Mouse (Mus musculus): ENCODE data around the gene Hmgb1.

Hmgb1 gene

GRCm38 (mm10) chr5:149104096-149104725 is 80.1 kb downstream of the Hmgb1 start:
- DNase-seq (ENCODE audit: low read depth, low spot score), result no peak

GRCm38 (mm10) chr5:149101869-149102268 is 82.4 kb downstream of the Hmgb1 start:
- DNase-seq (ENCODE audit: low read depth, low spot score), result peak; percentile 71

- no peak for DNase-seq (ENCODE audit: low read depth, low spot score)
These were observed 84.2 kb downstream of the Hmgb1 start for GRCm38 (mm10) chr5:149100091-149100490.

- no peak for DNase-seq (ENCODE audit: low read depth, low spot score)
These were observed 85.3 kb downstream of the Hmgb1 start for GRCm38 (mm10) chr5:149099009-149099408.

GRCm38 (mm10) chr5:149097841-149098240 is 86.4 kb downstream of the Hmgb1 start:
- DNase-seq (ENCODE audit: low read depth, low spot score), result no peak

- no peak for DNase-seq (ENCODE audit: low read depth, low spot score)
These were observed 88.0 kb downstream of the Hmgb1 start for GRCm38 (mm10) chr5:149096284-149096683.

- DNase-seq (ENCODE audit: low read depth, low spot score), result no peak
These were observed 91.4 kb downstream of the Hmgb1 start for GRCm38 (mm10) chr5:149092926-149093325.

- no peak for DNase-seq (ENCODE audit: low read depth, low spot score)
These were observed 91.8 kb downstream of the Hmgb1 start for GRCm38 (mm10) chr5:149092526-149092925.

GRCm38 (mm10) chr5:149091256-149091655 is 93.0 kb downstream of the Hmgb1 start:
- no peak for DNase-seq (ENCODE audit: low read depth, low spot score)

- DNase-seq (ENCODE audit: low read depth, low spot score), result no peak
These were observed 94.4 kb downstream of the Hmgb1 start for GRCm38 (mm10) chr5:149089860-149090259.

GRCm38 (mm10) chr5:149089456-149089855 is 94.8 kb downstream of the Hmgb1 start:
- DNase-seq (ENCODE audit: low read depth, low spot score), result no peak

GRCm38 (mm10) chr5:149088891-149089290 is 95.4 kb downstream of the Hmgb1 start:
- DNase-seq (ENCODE audit: low read depth, low spot score), result no peak

- no peak for DNase-seq (ENCODE audit: low read depth, low spot score)
These were observed 96.1 kb downstream of the Hmgb1 start for GRCm38 (mm10) chr5:149088149-149088548.

- no peak for DNase-seq (ENCODE audit: low read depth, low spot score)
These were observed 97.7 kb downstream of the Hmgb1 start for GRCm38 (mm10) chr5:149086382-149087244.

GRCm38 (mm10) chr5:149080466-149080865 is 103.8 kb downstream of the Hmgb1 start:
- no peak for DNase-seq (ENCODE audit: low read depth, low spot score)

- DNase-seq (ENCODE audit: low read depth, low spot score), result no peak
These were observed 104.5 kb downstream of the Hmgb1 start for GRCm38 (mm10) chr5:149079758-149080150.

- no peak for DNase-seq (ENCODE audit: low read depth, low spot score)
These were observed 105.1 kb downstream of the Hmgb1 start for GRCm38 (mm10) chr5:149079018-149079757.

GRCm38 (mm10) chr5:149077136-149077535 is 107.2 kb downstream of the Hmgb1 start:
- DNase-seq (ENCODE audit: low read depth, low spot score), result no peak

GRCm38 (mm10) chr5:149071546-149071945 is 112.7 kb downstream of the Hmgb1 start:
- peak; percentile 82 for DNase-seq (ENCODE audit: low read depth, low spot score)

GRCm38 (mm10) chr5:149068745-149069144 is 115.5 kb downstream of the Hmgb1 start:
- DNase-seq (ENCODE audit: low read depth, low spot score), result no peak

GRCm38 (mm10) chr5:149068247-149068740 is 116.0 kb downstream of the Hmgb1 start:
- DNase-seq (ENCODE audit: low read depth, low spot score), result no peak

GRCm38 (mm10) chr5:149067501-149067961 is 116.8 kb downstream of the Hmgb1 start:
- DNase-seq (ENCODE audit: low read depth, low spot score), result peak; percentile 64
